Mouse (Mus musculus) heart, postnatal 0 days (tissue): Measurements from ENCODE around the gene Slc6a17.

ENCODE experiments used
- CTCF ChIP-seq: IDR thresholded peaks from 2 replicates; pipeline ENCODE4 v1.5.1; 2016; ENCODE audit warnings: antibody characterized with exemption, control low read depth, low read depth
- EP300 ChIP-seq: IDR thresholded peaks from 2 replicates; pipeline ENCODE4 v1.6.1; 2016; ENCODE audit warnings: antibody characterized with exemption, low read depth

- TF ChIP-seq EP300 (no peak), CTCF (no peak)
These were observed 10.7 kb upstream of the Slc6a17 start for GRCm38 (mm10) chr3:107528401-107529118.
